Mouse (Mus musculus) hindbrain, embryonic 15.5 days (tissue): ENCODE data around the gene Gnb2. TPM values are rescaled to one million over a fixed set of nuclear protein-coding genes. Genes with fewer than 3 reads are reported as not detected.

ENCODE experiments used
- ATAC-seq: fragments of 200-750 bp; cut with Nextera tagmentation; 2 replicates; pipeline ENCODE4 v1.8.0; 2017; ENCODE audit warnings: low read depth, moderate number of reproducible peaks, moderate TSS enrichment; ENCODE audit not compliant: low FRiP score
- H3K27ac ChIP-seq: fragments of 300-500 bp; sonication (generic); replicated peaks from 2 replicates; pipeline ENCODE4 v1.5.1; 2015; ENCODE audit warnings: mild to moderate bottlenecking, inconsistent platforms
- H3K27me3 ChIP-seq: fragments of 300-500 bp; sonication (generic); 2 replicates; pipeline ENCODE4 v1.6.1; 2015; ENCODE audit warnings: control low read depth, inconsistent platforms
- H3K36me3 ChIP-seq: fragments of 300-500 bp; sonication (generic); 2 replicates; pipeline ENCODE4 v1.6.1; 2015; ENCODE audit warnings: control low read depth, inconsistent platforms
- H3K4me1 ChIP-seq: fragments of 300-500 bp; sonication (generic); replicated peaks from 2 replicates; pipeline ENCODE4 v1.6.1; 2015; ENCODE audit warnings: control low read depth, inconsistent platforms
- H3K4me2 ChIP-seq: fragments of 300-500 bp; sonication (generic); 2 replicates; pipeline ENCODE4 v1.6.1; 2015; ENCODE audit warnings: moderate library complexity, mild to moderate bottlenecking, inconsistent platforms
- H3K4me3 ChIP-seq: fragments of 300-500 bp; sonication (generic); 2 replicates; pipeline ENCODE4 v1.5.1; 2015; ENCODE audit warnings: mild to moderate bottlenecking, inconsistent platforms
- H3K9ac ChIP-seq: fragments of 300-500 bp; sonication (generic); 2 replicates; pipeline ENCODE4 v1.6.1; 2015; ENCODE audit warnings: inconsistent platforms
- H3K9me3 ChIP-seq: fragments of 300-500 bp; sonication (generic); 2 replicates; pipeline ENCODE4 v1.6.1; 2016; ENCODE audit warnings: control low read depth, inconsistent platforms
- WGBS: fragments of 180-500 bp; shearing (Covaris S2); methylation state at CpG from one replicate; pipeline ENCODE4 v1.1.7; 2015; 5-methylcytosine and 5-hydroxymethylcytosine counted together
- polyA plus RNA-seq: library from polyadenylated mRNA; unstranded; fragments of >200 nt; fragmentation: Nextera tagmentation; extraction: Ambion mirVana; gene quantifications from 2 replicates; pipeline ENCODE4 v1.2.1, GENCODE M21; 2015

The Gnb2 gene
- polyA plus RNA-seq: 516 and 544 TPM in 2 replicates

DNA sequence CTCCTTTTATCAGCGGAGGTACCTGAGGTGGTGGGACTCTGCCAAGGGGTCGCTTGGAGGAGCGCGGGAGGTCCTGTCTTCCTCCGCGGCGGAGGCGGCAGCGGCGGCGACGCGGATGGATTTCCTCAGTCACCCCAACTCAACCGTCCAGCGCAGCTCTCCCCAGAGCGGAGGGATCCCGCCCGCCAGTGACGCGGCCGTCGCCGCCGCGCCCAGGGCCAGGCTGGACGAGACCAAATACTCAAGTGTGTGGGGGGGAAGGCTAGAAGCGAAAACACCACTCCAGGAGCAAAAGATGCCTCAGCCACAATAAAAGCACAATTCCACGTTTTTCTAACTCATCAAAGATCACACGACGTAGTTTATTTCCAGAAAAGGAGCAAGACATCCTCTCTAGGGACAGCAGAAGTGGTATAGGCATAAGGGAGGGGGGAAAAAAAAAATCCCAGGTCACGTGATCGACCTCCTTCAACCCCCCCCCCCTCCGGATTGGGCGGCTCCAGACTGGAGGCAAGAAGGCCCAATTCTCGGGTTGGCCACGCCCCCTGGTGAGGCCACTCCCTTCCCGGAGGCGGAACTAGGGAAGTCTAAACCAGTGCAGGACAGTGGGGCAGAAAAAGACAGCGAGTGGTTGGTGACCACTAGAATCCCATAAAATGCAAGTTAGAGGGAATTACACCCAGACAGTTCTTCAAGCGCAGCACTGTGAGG is at the start of gene Gnb2, which contains the start of gene Epo:
Gene Gnb2 (minus strand): TSS at position 394 of the 711 bp plus-strand sequence.
Gene Epo (minus strand): TSS at position 126 of the 711 bp plus-strand sequence.
- 0% methylated on average over 40 of the region's 40 CpGs for WGBS
- peak within 1 kb of the TSS; percentile 97 for H3K27ac ChIP-seq
- peak within 1 kb of the TSS; percentile 82 for H3K4me2 ChIP-seq
- peaks cover 28% of the 10 kb centered on the region for H3K4me1 ChIP-seq
- peak; percentile 68 for ATAC-seq
- no peaks in the 10 kb centered on the region for H3K9me3 ChIP-seq
- H3K27me3 ChIP-seq: no peaks in the 10 kb centered on the region
- H3K4me3 ChIP-seq: peak within 1 kb of the TSS; percentile 76
- H3K36me3 ChIP-seq: peaks cover 11% of the 10 kb centered on the region
- H3K9ac ChIP-seq: peak within 1 kb of the TSS; percentile 95

GRCm38 (mm10) chr5:137582702-137583101 is 49.4 kb upstream of the Gnb2 start:
- Histone ChIP-seq H3K36me3 (no peaks in the 10 kb centered on the region), H3K4me2 (peak overlapping the region; percentile 67), H3K9me3 (no peaks in the 10 kb centered on the region), H3K4me1 (peaks cover 21% of the 10 kb centered on the region), H3K27ac (peak overlapping the region; percentile 86), H3K27me3 (no peaks in the 10 kb centered on the region), H3K9ac (peak overlapping the region; percentile 50; the same call in 1 of the 2 replicates), H3K4me3 (peak overlapping the region; percentile 41)
- 41% methylated on average over 8 of the region's 8 CpGs for WGBS
- ATAC-seq: no peak

DNA sequence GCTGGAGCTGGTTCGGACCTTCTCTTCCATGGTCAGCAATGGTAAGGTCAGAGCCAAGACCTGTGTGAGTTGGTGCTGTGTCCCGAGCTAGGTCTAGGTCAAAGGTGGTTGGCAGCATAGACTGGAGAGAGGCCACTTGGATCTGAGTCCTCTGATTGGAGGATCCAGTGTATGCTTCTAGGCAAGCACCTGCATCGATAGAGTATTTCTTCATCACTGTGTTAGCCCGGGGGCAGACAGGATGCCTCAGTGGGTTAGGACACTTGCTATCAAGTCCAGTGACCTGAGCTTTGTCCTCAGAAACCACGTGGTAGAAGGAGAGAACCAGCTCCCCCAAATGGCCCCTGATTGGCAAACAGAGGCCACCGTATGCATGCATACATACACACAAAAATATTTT is 46.9 kb upstream of the Gnb2 start:
- WGBS: 88% methylated on average over 6 of the region's 6 CpGs

DNA sequence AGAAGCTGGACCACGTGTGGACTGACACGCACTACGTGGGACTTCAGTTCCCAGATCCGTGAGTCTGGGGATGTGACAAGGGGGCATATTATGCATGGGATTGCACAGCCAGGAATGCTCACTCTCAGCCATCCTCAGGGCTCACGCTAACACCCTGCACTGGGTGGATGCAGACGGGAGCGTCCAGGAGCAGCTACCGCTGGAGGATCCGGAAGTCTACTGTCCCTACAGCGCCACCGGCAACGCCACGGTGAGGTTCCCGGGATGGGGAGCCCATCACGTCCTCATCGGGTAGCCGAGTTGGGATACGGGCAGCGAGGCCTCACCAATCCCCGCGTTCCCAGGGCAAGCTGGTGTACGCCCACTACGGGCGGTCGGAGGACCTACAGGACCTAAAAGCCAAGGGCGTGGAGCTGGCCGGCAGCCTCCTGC is 41.2 kb upstream of the Gnb2 start:
- ATAC-seq: no peak; the same call in 1 of the 2 replicates
- H3K4me1 ChIP-seq: peaks cover 4% of the 10 kb centered on the region; the same call in 1 of the 2 replicates
- H3K36me3 ChIP-seq: no peaks in the 10 kb centered on the region
- H3K9ac ChIP-seq: peak overlapping the region; percentile 30; the same call in 1 of the 2 replicates
- WGBS: 6% methylated on average over 27 of the region's 27 CpGs
- H3K4me2 ChIP-seq: peak overlapping the region; percentile 54
- H3K4me3 ChIP-seq: peak overlapping the region; percentile 28
- no peak overlapping the region for H3K27ac ChIP-seq
- no peaks in the 10 kb centered on the region for H3K27me3 ChIP-seq
- H3K9me3 ChIP-seq: no peaks in the 10 kb centered on the region

More for the DNA sequence above, 46.9 kb upstream of the Gnb2 start:
- Histone ChIP-seq H3K4me2 (no peak overlapping the region), H3K36me3 (no peaks in the 10 kb centered on the region), H3K27me3 (no peaks in the 10 kb centered on the region), H3K9me3 (no peaks in the 10 kb centered on the region), H3K4me3 (no peak overlapping the region), H3K4me1 (peaks cover 21% of the 10 kb centered on the region), H3K27ac (no peak overlapping the region), H3K9ac (no peak overlapping the region)
- ATAC-seq: no peak

DNA sequence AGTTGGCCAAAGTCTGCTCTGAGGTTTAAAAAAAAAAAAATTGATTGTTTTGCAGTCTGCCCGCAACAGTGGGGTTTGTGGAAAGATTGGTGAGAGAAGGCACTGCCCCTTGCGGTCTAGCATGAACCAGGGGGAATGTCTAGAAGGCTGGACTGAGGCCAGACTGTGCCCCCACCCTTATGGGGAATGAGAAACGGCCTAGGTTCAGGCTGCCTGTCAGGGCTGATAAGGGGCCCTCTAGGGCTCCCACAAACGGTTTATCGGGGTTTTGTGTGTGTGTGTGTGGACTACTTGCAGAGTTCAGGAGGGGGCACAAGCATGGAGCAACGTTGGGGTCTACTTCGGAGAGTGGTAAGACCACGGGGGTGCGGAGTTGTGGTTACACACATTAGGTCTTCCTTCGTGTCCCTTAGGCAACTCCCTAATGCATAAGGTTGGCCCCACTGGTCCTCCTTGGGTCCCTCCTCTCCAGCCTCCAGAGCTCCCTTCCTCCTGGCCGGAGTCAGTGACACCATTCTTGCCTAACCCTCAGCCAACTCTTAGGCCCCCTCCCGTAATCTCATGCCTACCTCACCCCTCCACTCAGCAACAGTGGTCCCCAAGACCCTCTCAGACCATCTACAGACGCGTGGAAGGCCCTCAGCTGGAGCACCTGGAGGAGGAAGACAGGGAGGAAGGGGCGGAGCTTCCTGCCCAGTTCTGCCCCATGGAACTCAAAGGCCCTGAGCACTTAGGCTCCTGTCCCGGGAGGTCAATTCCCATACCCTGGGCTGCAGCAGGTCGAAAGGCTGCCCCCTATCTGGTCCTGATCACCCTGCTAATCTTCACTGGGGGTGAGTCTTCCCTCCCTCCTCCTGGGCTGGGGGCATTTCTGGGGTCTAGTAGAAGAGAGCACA is 37.6 kb upstream of the Gnb2 start:
- Histone ChIP-seq H3K4me1 (peaks cover 4% of the 10 kb centered on the region; the same call in 1 of the 2 replicates), H3K4me2 (no peak overlapping the region), H3K27me3 (no peaks in the 10 kb centered on the region), H3K36me3 (peaks cover 7% of the 10 kb centered on the region), H3K9ac (no peak overlapping the region), H3K27ac (no peak overlapping the region), H3K4me3 (no peak overlapping the region), H3K9me3 (no peaks in the 10 kb centered on the region)
- 0 out of 2 replicates have a peak, but pooled peaks have one; percentile 19 for ATAC-seq
- whole genome bisulfite sequencing: 82% methylated on average over 17 of the region's 17 CpGs

DNA sequence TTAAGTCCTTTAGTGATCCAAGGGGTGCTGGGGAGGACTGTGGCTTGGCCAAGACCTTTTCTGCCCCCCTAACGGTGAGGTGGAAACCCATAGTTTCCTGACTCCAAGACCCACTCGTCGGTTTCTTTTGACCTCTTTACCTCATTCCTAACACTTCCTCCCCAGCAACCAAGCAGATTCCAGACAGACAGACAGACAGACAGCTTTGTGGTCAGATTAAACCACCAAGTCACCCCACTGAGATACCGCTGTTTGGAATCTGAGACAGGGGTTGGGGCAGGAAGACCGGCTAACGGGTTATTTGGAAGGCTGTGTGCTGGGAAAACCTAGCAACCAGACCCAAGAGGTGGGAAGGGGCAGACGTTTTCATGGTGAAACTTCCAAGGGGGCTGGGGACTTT is 36.9 kb upstream of the Gnb2 start:
- Histone ChIP-seq H3K9me3 (no peaks in the 10 kb centered on the region), H3K27me3 (no peaks in the 10 kb centered on the region), H3K9ac (no peak overlapping the region), H3K4me2 (no peak overlapping the region), H3K4me1 (peaks cover 4% of the 10 kb centered on the region; the same call in 1 of the 2 replicates), H3K27ac (no peak overlapping the region), H3K36me3 (peaks cover 7% of the 10 kb centered on the region), H3K4me3 (no peak overlapping the region)
- WGBS: 52% methylated on average over 7 of the region's 7 CpGs
- ATAC-seq: no peak

- H3K27me3 ChIP-seq: no peaks in the 10 kb centered on the region
- ATAC-seq: no peak
- no peak within 1 kb of the TSS for H3K4me3 ChIP-seq
- no peak within 1 kb of the TSS for H3K9ac ChIP-seq
- H3K9me3 ChIP-seq: no peaks in the 10 kb centered on the region
- H3K4me2 ChIP-seq: no peak within 1 kb of the TSS
- 37% methylated on average over 9 of the region's 9 CpGs for WGBS
- H3K27ac ChIP-seq: no peak within 1 kb of the TSS
- peaks cover 2% of the 10 kb centered on the region; the same call in 1 of the 2 replicates for H3K4me1 ChIP-seq
- H3K36me3 ChIP-seq: peaks cover 7% of the 10 kb centered on the region
Measured at GRCm38 (mm10) chr5:137569665-137570064, 36.4 kb upstream of the Gnb2 start, which contains the start of gene Tfr2. TSS of gene Tfr2 (plus strand) at chr5:137569840.

DNA sequence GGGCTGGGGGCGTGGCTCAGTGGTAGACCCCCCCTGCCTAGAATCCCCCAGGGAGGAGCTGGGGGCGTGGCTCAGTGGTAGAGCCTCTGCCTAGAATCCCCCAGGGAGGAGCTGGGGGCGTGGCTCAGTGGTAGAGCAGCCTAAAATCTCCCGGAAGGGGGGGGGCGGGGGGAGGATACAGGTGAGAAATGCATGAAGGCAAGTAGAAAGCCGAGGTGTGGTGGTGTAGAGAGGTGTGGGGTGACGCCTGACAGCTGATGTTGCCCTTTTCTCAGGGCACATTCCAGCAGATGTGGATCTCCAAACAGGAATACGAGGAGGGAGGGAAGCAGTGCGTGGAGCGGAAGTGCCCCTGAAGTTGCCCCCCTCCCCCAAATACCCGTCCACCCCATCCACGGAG is 35.7 kb upstream of the Gnb2 start:
- no peak overlapping the region for H3K4me3 ChIP-seq
- no peak overlapping the region for H3K4me2 ChIP-seq
- H3K27ac ChIP-seq: no peak overlapping the region
- no peak overlapping the region for H3K9ac ChIP-seq
- H3K9me3 ChIP-seq: no peaks in the 10 kb centered on the region
- 78% methylated on average over 12 of the region's 12 CpGs for WGBS
- H3K36me3 ChIP-seq: peaks cover 7% of the 10 kb centered on the region
- no peaks in the 10 kb centered on the region for H3K27me3 ChIP-seq
- no peak for ATAC-seq
- H3K4me1 ChIP-seq: no peaks in the 10 kb centered on the region

GRCm38 (mm10) chr5:137568223-137568798 is 35.0 kb upstream of the Gnb2 start:
- Histone ChIP-seq H3K9me3 (no peaks in the 10 kb centered on the region), H3K36me3 (peaks cover 7% of the 10 kb centered on the region), H3K9ac (no peak overlapping the region), H3K27ac (no peak overlapping the region), H3K4me3 (no peak overlapping the region), H3K27me3 (no peaks in the 10 kb centered on the region), H3K4me1 (no peaks in the 10 kb centered on the region), H3K4me2 (no peak overlapping the region)
- 79% methylated on average over 8 of the region's 8 CpGs for WGBS
- ATAC-seq: no peak

DNA sequence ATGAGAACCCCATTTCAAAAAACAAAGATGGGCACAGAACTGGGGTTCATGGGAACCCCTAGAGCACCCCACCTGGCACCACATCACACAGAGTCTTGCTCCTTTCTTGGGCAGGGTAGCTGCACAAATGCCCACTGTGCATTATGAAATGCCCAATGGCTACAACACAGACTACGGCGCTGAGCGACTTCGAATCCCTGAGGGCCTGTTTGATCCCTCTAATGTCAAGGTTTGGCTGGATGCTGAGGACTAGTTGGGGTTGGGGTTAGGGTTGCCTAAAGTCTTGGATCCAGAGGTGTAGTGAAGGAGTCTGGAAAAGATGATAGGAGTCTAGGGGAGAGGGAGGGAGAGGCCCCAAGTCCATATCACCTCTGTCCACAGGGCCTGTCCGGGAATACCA is 33.1 kb upstream of the Gnb2 start:
- Histone ChIP-seq H3K9ac (no peak overlapping the region), H3K4me3 (no peak overlapping the region), H3K27me3 (no peaks in the 10 kb centered on the region), H3K36me3 (peaks cover 7% of the 10 kb centered on the region), H3K9me3 (no peaks in the 10 kb centered on the region), H3K4me2 (no peak overlapping the region), H3K4me1 (no peaks in the 10 kb centered on the region), H3K27ac (no peak overlapping the region)
- ATAC-seq: no peak
- 96% methylated on average over 5 of the region's 5 CpGs for WGBS

- Histone ChIP-seq H3K4me1 (no peaks in the 10 kb centered on the region), H3K4me2 (no peak overlapping the region), H3K9ac (no peak overlapping the region), H3K27ac (no peak overlapping the region), H3K36me3 (peaks cover 7% of the 10 kb centered on the region), H3K27me3 (no peaks in the 10 kb centered on the region), H3K4me3 (no peak overlapping the region), H3K9me3 (no peaks in the 10 kb centered on the region)
- 63% methylated on average over 6 of the region's 6 CpGs for WGBS
- ATAC-seq: no peak
Measured at GRCm38 (mm10) chr5:137565744-137566143, 32.4 kb upstream of the Gnb2 start.
